Comparison of ENCODE assay signal across 8 mouse cellular contexts in the genomic region with DNA sequence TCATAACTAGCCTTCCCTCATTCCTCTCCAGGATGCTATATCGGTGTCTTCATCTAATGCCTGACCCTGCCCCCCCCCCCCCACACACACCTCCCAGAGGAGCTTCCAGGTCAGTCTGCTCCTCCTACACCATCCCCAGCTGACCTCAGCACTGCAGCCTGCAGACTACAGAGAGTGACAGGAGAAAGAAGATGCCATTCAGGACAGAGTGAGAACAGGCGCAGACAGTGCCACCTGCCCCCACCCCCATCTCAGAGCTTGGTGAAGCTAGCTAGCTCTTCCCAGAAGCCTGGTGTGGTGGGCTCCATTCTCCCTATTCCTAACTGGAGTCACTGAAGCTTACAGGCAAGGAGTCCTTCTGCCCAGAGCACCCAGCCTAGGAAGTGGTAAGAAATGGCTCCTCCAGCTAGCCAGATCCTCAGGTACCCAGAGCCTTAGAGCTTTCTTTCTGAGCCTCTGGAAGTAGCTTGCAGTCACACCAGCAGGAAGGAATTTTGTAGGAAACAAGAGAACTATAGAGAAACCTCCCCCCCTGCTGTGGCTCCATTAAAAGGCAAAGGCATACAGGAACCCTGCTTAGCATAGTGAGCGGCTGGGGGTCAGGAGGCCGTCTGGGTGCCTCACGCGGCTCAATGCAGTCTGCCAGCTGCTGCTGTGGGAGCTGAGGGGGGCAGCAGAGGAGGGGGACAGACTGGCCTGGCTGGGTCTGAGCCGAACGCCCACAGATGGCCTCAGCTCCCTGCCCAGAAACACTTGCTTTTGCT. TPM values are rescaled to one million over a fixed set of nuclear protein-coding genes. Genes with fewer than 3 reads are reported as not detected.
A peak's percentile ranks its signal among the peaks of the same experiment; 100 is the strongest.
DNase-seq lines count a peak whose midpoint lies in the region; ATAC-seq and TF ChIP-seq lines count a peak whose summit lies in the region.

No protein-coding gene starts in this region.

- 0 out of 2 replicates have a peak overlapping the region, but pooled peaks have one; percentile 1 for H3K9ac ChIP-seq in heart, embryonic 12.5 days
- H3K9ac ChIP-seq in embryonic facial prominence, embryonic 13.5 days = peak overlapping the region; percentile 54

- no peak for TF ChIP-seq CTCF in kidney, adult 2 months (conservative IDR thresholded peaks at IDR 0.05; ENCODE audit: insufficient read depth, insufficient read length, low read depth, low read length)

- TF ChIP-seq POLR2A in kidney, adult 2 months (IDR thresholded peaks at IDR 0.05; ENCODE audit: low read depth, low read length) = no peak

- no peak overlapping the region for H3K4me2 ChIP-seq in heart, embryonic 12.5 days
- H3K4me2 ChIP-seq in embryonic facial prominence, embryonic 13.5 days = peak overlapping the region; percentile 16

- WGBS in heart, embryonic 12.5 days = 17% methylated on average over 8 of the region's 8 CpGs
- WGBS in embryonic facial prominence, embryonic 13.5 days = 13% methylated on average over 8 of the region's 8 CpGs
- 28% methylated on average over 8 of the region's 8 CpGs for WGBS in kidney, adult 2 months

- H3K4me1 ChIP-seq in heart, embryonic 12.5 days (replicated peaks) = peaks cover 33% of the 10 kb centered on the region
- H3K4me1 ChIP-seq in embryonic facial prominence, embryonic 13.5 days = peaks cover 26% of the 10 kb centered on the region
- peaks cover 9% of the 10 kb centered on the region for H3K4me1 ChIP-seq in kidney, adult 2 months (ENCODE audit: control insufficient read depth, insufficient read depth, low read length)

- 0 out of 2 replicates have a peak, but pooled peaks cover 2% of the 10 kb centered on the region for H3K27me3 ChIP-seq in heart, embryonic 12.5 days (replicated peaks)
- no peaks in the 10 kb centered on the region for H3K27me3 ChIP-seq in embryonic facial prominence, embryonic 13.5 days
- no peaks in the 10 kb centered on the region for H3K27me3 ChIP-seq in kidney, adult 2 months (replicated peaks; ENCODE audit: control insufficient read depth, insufficient read depth, low read length)

- no peak for DNase-seq in heart, adult 9 months (ENCODE audit: low spot score in 2 of 2)
- DNase-seq in kidney, adult 2 months = peak; percentile 63
- peak; percentile 76 for DNase-seq in neural tube, embryonic 10.5 days (ENCODE audit: extremely low spot score, low spot score)
- DNase-seq in left cerebral cortex, adult 9 months (ENCODE audit: low spot score in 2 of 2) = no peak
- no peak for DNase-seq in cerebellum, adult 9-10 months
- no peak for DNase-seq in cerebellum, adult 11 months

- H3K9me3 ChIP-seq in heart, embryonic 12.5 days (replicated peaks) = no peaks in the 10 kb centered on the region
- H3K9me3 ChIP-seq in embryonic facial prominence, embryonic 13.5 days = no peaks in the 10 kb centered on the region

- no peak overlapping the region for H3K27ac ChIP-seq in heart, embryonic 12.5 days (ENCODE audit: poor library complexity, severe bottlenecking)
- peak overlapping the region; percentile 41 for H3K27ac ChIP-seq in embryonic facial prominence, embryonic 13.5 days
- peak overlapping the region; percentile 1 for H3K27ac ChIP-seq in kidney, adult 2 months (ENCODE audit: insufficient read depth, low read depth, low read length)

- H3K4me3 ChIP-seq in heart, embryonic 12.5 days = no peak overlapping the region
- H3K4me3 ChIP-seq in embryonic facial prominence, embryonic 13.5 days = no peak overlapping the region
- H3K4me3 ChIP-seq in kidney, adult 2 months (ENCODE audit: insufficient read depth, low read depth, low read length) = no peak overlapping the region

- peak; percentile 40; the same call in 1 of the 2 replicates for ATAC-seq in heart, embryonic 12.5 days (ENCODE audit: insufficient number of reproducible peaks, low FRiP score)
- no peak for ATAC-seq in embryonic facial prominence, embryonic 13.5 days (ENCODE audit: insufficient number of reproducible peaks, insufficient read depth, low FRiP score, low TSS enrichment, low read depth)

- no peaks in the 10 kb centered on the region for H3K36me3 ChIP-seq in heart, embryonic 12.5 days
- H3K36me3 ChIP-seq in embryonic facial prominence, embryonic 13.5 days = no peaks in the 10 kb centered on the region
- H3K36me3 ChIP-seq in kidney, adult 2 months (ENCODE audit: control insufficient read depth, insufficient read depth, low read length) = no peaks in the 10 kb centered on the region

RNA-seq across cellular contexts. Expression of a gene that starts 13.1 kb away (rescaled TPM):
- 111 and 115 TPM in 2 replicates for polyA plus RNA-seq in heart, embryonic 12.5 days (2016; fragmentation: Nextera tagmentation; extraction: Ambion mirVana)
- 38.5 and 39.3 TPM in 2 replicates for polyA plus RNA-seq in embryonic facial prominence, embryonic 13.5 days (2015; fragmentation: Nextera tagmentation; extraction: Ambion mirVana)
- 400 and 465 TPM in 2 replicates for polyA plus RNA-seq in kidney, adult 2 months (2012; rRNA removed)

RNA-seq across cellular contexts. Expression of a gene that starts 14.2 kb away (rescaled TPM):
- 0.28 and 0.36 TPM in 2 replicates for polyA plus RNA-seq in heart, embryonic 12.5 days (2016; fragmentation: Nextera tagmentation; extraction: Ambion mirVana)
- 0.22 and 0.23 TPM in 2 replicates for polyA plus RNA-seq in embryonic facial prominence, embryonic 13.5 days (2015; fragmentation: Nextera tagmentation; extraction: Ambion mirVana)
- 2.4 and 3.3 TPM in 2 replicates for polyA plus RNA-seq in kidney, adult 2 months (2012; rRNA removed)

RNA-seq across cellular contexts. Expression of a gene that starts 42.7 kb away (rescaled TPM):
- 0.08 and 0.11 TPM in 2 replicates for polyA plus RNA-seq in heart, embryonic 12.5 days (2016; fragmentation: Nextera tagmentation; extraction: Ambion mirVana)
- polyA plus RNA-seq in embryonic facial prominence, embryonic 13.5 days (2015; fragmentation: Nextera tagmentation; extraction: Ambion mirVana) = 0.07 TPM in 1 of 2 replicates, not detected in the other
- 0.07 and 0.55 TPM in 2 replicates for polyA plus RNA-seq in kidney, adult 2 months (2012; rRNA removed)

Comparison
In these comparisons a context has a peak if more than half of its experiments do, and no peak if none do; other contexts are left out.
1. DNase-seq: peak in kidney, adult 2 months (single experiment) and neural tube, embryonic 10.5 days (single experiment); none in heart, adult 9 months (0 of 2), left cerebral cortex, adult 9 months (0 of 2), cerebellum, adult 9-10 months (single experiment) and cerebellum, adult 11 months (single experiment).